Mouse (Mus musculus) testis, adult 2 months (tissue): ENCODE measurements around the gene Junb. TPM values are rescaled to one million over a fixed set of nuclear protein-coding genes. Genes with fewer than 3 reads are reported as not detected.
A peak's percentile ranks its signal among the peaks of the same experiment; 100 is the strongest.

Experiments
- H3K27ac ChIP-seq: fragments of 200-500 bp; 2 replicates; pipeline ENCODE4 v1.5.1; 2012; ENCODE audit warnings: low read depth, low read length; ENCODE audit not compliant: control insufficient read depth, insufficient read depth
- H3K27me3 ChIP-seq: fragments of 200-500 bp; 2 replicates; pipeline ENCODE4 v1.6.1; 2012; ENCODE audit warnings: mild to moderate bottlenecking, low read length, moderate library complexity; ENCODE audit not compliant: control insufficient read depth, insufficient read depth
- H3K36me3 ChIP-seq: fragments of 200-500 bp; 2 replicates; pipeline ENCODE4 v1.6.1; 2012; ENCODE audit warnings: mild to moderate bottlenecking, low read length; ENCODE audit not compliant: control insufficient read depth, insufficient read depth
- H3K4me1 ChIP-seq: fragments of 200-500 bp; 2 replicates; pipeline ENCODE4 v1.6.1; 2012; ENCODE audit warnings: low read length; ENCODE audit not compliant: control insufficient read depth, insufficient read depth
- H3K4me3 ChIP-seq: fragments of 200-500 bp; 2 replicates; pipeline ENCODE4 v1.5.1; 2012; ENCODE audit warnings: low read depth, mild to moderate bottlenecking, low read length, moderate library complexity, mixed read lengths; ENCODE audit not compliant: control insufficient read depth
- CTCF ChIP-seq: fragments of 200-500 bp; IDR thresholded peaks from 2 replicates; pipeline ENCODE4 v1.5.1; 2012; ENCODE audit warnings: low read depth, mild to moderate bottlenecking, inconsistent platforms, low read length, moderate library complexity; ENCODE audit not compliant: control insufficient read depth, insufficient read depth, insufficient replicate concordance
- POLR2A ChIP-seq: fragments of 200-500 bp; IDR thresholded peaks from 2 replicates; pipeline ENCODE4 v1.6.1; 2012; ENCODE audit warnings: low read depth, mild to moderate bottlenecking, inconsistent platforms, low read length, moderate library complexity; ENCODE audit not compliant: control insufficient read depth
- polyA plus RNA-seq: library from polyadenylated mRNA; depleted of rRNA; stranded (reverse); fragments of >200 nt; gene quantifications from 2 replicates; pipeline ENCODE4 v1.2.3, GENCODE M21; 2012

Gene Junb
- polyA plus RNA-seq, 1 experiment, result 5.7 TPM

GRCm38 (mm10) chr8:85021514-85022055, 43.1 kb upstream of the Junb start:
- Histone ChIP-seq H3K27me3 (no peaks in the 10 kb centered on the region), H3K4me1 (peaks cover 2% of the 10 kb centered on the region), H3K36me3 (no peaks in the 10 kb centered on the region), H3K27ac (no peak overlapping the region), H3K4me3 (no peak overlapping the region)
- TF ChIP-seq CTCF (no peak), POLR2A (no peak)

- no peak overlapping the region for H3K4me3 ChIP-seq
- H3K27me3 ChIP-seq, result no peaks in the 10 kb centered on the region
- no peak overlapping the region for H3K27ac ChIP-seq
- TF ChIP-seq POLR2A (no peak), CTCF (no peak)
- peaks cover 3% of the 10 kb centered on the region for H3K4me1 ChIP-seq
- no peaks in the 10 kb centered on the region for H3K36me3 ChIP-seq
Observed at GRCm38 (mm10) chr8:85017209-85017608, 38.7 kb upstream of the Junb start.

GRCm38 (mm10) chr8:85016724-85017123, 38.2 kb upstream of the Junb start:
- Histone ChIP-seq H3K27me3 (no peaks in the 10 kb centered on the region), H3K4me1 (peaks cover 3% of the 10 kb centered on the region), H3K36me3 (no peaks in the 10 kb centered on the region), H3K27ac (no peak overlapping the region), H3K4me3 (no peak overlapping the region)
- no peak for TF ChIP-seq CTCF

- TF ChIP-seq CTCF (no peak), POLR2A (no peak)
- no peak within 1 kb of the TSS for H3K27ac ChIP-seq
- H3K4me3 ChIP-seq, result peak within 1 kb of the TSS; percentile 69
- H3K4me1 ChIP-seq, result peaks cover 9% of the 10 kb centered on the region
- H3K36me3 ChIP-seq, result no peaks in the 10 kb centered on the region
- H3K27me3 ChIP-seq, result no peaks in the 10 kb centered on the region
Observed at GRCm38 (mm10) chr8:85014431-85014830, 35.9 kb upstream of the Junb start, which contains the start of gene Best2. TSS of gene Best2 (minus strand) at chr8:85014531.

GRCm38 (mm10) chr8:85013230-85013840, 34.8 kb upstream of the Junb start:
- Histone ChIP-seq H3K27ac (no peak overlapping the region), H3K36me3 (no peaks in the 10 kb centered on the region), H3K4me3 (peak overlapping the region; percentile 69), H3K4me1 (peaks cover 9% of the 10 kb centered on the region), H3K27me3 (no peaks in the 10 kb centered on the region)
- TF ChIP-seq CTCF (peak; percentile 29; the same call in 1 of the 2 replicates), POLR2A (no peak)

- Histone ChIP-seq H3K27ac (no peak overlapping the region), H3K4me1 (peaks cover 16% of the 10 kb centered on the region), H3K4me3 (no peak overlapping the region), H3K27me3 (no peaks in the 10 kb centered on the region), H3K36me3 (no peaks in the 10 kb centered on the region)
- TF ChIP-seq POLR2A, result no peak
- TF ChIP-seq CTCF, result no peak
Observed at GRCm38 (mm10) chr8:85011242-85011641, 32.7 kb upstream of the Junb start.

- peak; percentile 77 for TF ChIP-seq CTCF
- no peak for TF ChIP-seq POLR2A
- H3K27ac ChIP-seq, result no peak overlapping the region
- H3K27me3 ChIP-seq, result no peaks in the 10 kb centered on the region
- H3K4me3 ChIP-seq, result peak overlapping the region; percentile 66
- peaks cover 13% of the 10 kb centered on the region for H3K4me1 ChIP-seq
- H3K36me3 ChIP-seq, result no peaks in the 10 kb centered on the region
Observed at GRCm38 (mm10) chr8:85007686-85008085, 29.2 kb upstream of the Junb start.
